Comparison of ENCODE assay signal across 12 mouse cellular contexts in genomic region chr8:123675611-123676010, GRCm38 (mm10). TPM values are rescaled to one million over a fixed set of nuclear protein-coding genes. Genes with fewer than 3 reads are reported as not detected.
DNase-seq lines count a peak whose midpoint lies in the region; ATAC-seq and TF ChIP-seq lines count a peak whose summit lies in the region.
"Had no signal": no experiment of that assay in that cellular context is flagged by ENCODE, and none has a peak within 500 bp of the region (broad histone marks: within the 10 kb centered on the region; RNA-seq: fewer than 3 reads in every experiment).

No protein-coding gene starts in this region.

- H3K9me3 ChIP-seq in intestine, embryonic 15.5 days, result no peaks in the 10 kb centered on the region
- H3K9me3 ChIP-seq in intestine, postnatal 0 days (ENCODE audit: control insufficient read depth), result no peaks in the 10 kb centered on the region
- no peaks in the 10 kb centered on the region for H3K9me3 ChIP-seq in midbrain, embryonic 15.5 days
- no peaks in the 10 kb centered on the region for H3K9me3 ChIP-seq in midbrain, embryonic 10.5 days (replicated peaks)
- no peaks in the 10 kb centered on the region for H3K9me3 ChIP-seq in hindbrain, embryonic 12.5 days (replicated peaks)
- H3K9me3 ChIP-seq in stomach, embryonic 16.5 days (replicated peaks; ENCODE audit: control insufficient read depth, low read length), result no peaks in the 10 kb centered on the region

- H3K27me3 ChIP-seq in intestine, embryonic 15.5 days (replicated peaks), result no peaks in the 10 kb centered on the region
- H3K27me3 ChIP-seq in intestine, postnatal 0 days (replicated peaks; ENCODE audit: control insufficient read depth, insufficient read depth, low read length), result no peaks in the 10 kb centered on the region
- H3K27me3 ChIP-seq in midbrain, embryonic 15.5 days (replicated peaks), result no peaks in the 10 kb centered on the region; the same call in 1 of the 2 replicates
- H3K27me3 ChIP-seq in midbrain, embryonic 10.5 days (ENCODE audit: low read depth, poor library complexity, severe bottlenecking), result no peaks in the 10 kb centered on the region
- no peaks in the 10 kb centered on the region for H3K27me3 ChIP-seq in hindbrain, embryonic 12.5 days
- H3K27me3 ChIP-seq in stomach, embryonic 16.5 days (ENCODE audit: control insufficient read depth, insufficient read depth, low read length), result no peaks in the 10 kb centered on the region

- peak; percentile 83 for ATAC-seq in intestine, embryonic 15.5 days
- no peak for ATAC-seq in intestine, postnatal 0 days
- ATAC-seq in midbrain, embryonic 15.5 days (replicated peaks), result no peak
- ATAC-seq in hindbrain, embryonic 12.5 days (ENCODE audit: low FRiP score), result no peak
- ATAC-seq in stomach, embryonic 16.5 days (ENCODE audit: insufficient read depth, low FRiP score), result peak; percentile 69
- ATAC-seq in frontal cortex, adult (ENCODE audit: low TSS enrichment), result no peak
- ATAC-seq: activated CD4-positive, CD25-positive, alpha-beta regulatory T cell, adult 4 months; forebrain, postnatal 0 days had no signal

- no peaks in the 10 kb centered on the region for H3K36me3 ChIP-seq in intestine, embryonic 15.5 days
- H3K36me3 ChIP-seq in intestine, postnatal 0 days (ENCODE audit: control insufficient read depth, insufficient read depth), result no peaks in the 10 kb centered on the region
- H3K36me3 ChIP-seq in midbrain, embryonic 15.5 days (replicated peaks), result no peaks in the 10 kb centered on the region
- no peaks in the 10 kb centered on the region for H3K36me3 ChIP-seq in midbrain, embryonic 10.5 days
- H3K36me3 ChIP-seq in hindbrain, embryonic 12.5 days, result no peaks in the 10 kb centered on the region
- no peaks in the 10 kb centered on the region for H3K36me3 ChIP-seq in stomach, embryonic 16.5 days (ENCODE audit: control insufficient read depth, insufficient read depth, low read length)

- no peak overlapping the region for H3K9ac ChIP-seq in intestine, embryonic 15.5 days
- no peak overlapping the region for H3K9ac ChIP-seq in intestine, postnatal 0 days (ENCODE audit: low read depth, low read length)
- H3K9ac ChIP-seq in midbrain, embryonic 15.5 days, result no peak overlapping the region
- no peak overlapping the region for H3K9ac ChIP-seq in hindbrain, embryonic 12.5 days
- H3K9ac ChIP-seq in stomach, embryonic 16.5 days (ENCODE audit: low read length), result peak overlapping the region; percentile 21; the same call in 1 of the 2 replicates
- H3K9ac ChIP-seq: forebrain, postnatal 0 days had no signal

- no peak overlapping the region for H3K4me2 ChIP-seq in intestine, embryonic 15.5 days (replicated peaks)
- H3K4me2 ChIP-seq in intestine, postnatal 0 days (replicated peaks; ENCODE audit: low read depth), result no peak overlapping the region
- no peak overlapping the region for H3K4me2 ChIP-seq in midbrain, embryonic 15.5 days
- H3K4me2 ChIP-seq in hindbrain, embryonic 12.5 days (replicated peaks), result no peak overlapping the region
- peak overlapping the region; percentile 9; the same call in 1 of the 2 replicates for H3K4me2 ChIP-seq in stomach, embryonic 16.5 days (ENCODE audit: low read depth, low read length)

- no peak overlapping the region for H3K27ac ChIP-seq in intestine, embryonic 15.5 days
- no peak overlapping the region for H3K27ac ChIP-seq in intestine, postnatal 0 days (ENCODE audit: low read depth, low read length)
- H3K27ac ChIP-seq in midbrain, embryonic 15.5 days, result 0 out of 2 replicates have a peak overlapping the region, but pooled peaks have one; percentile 42
- no peak overlapping the region for H3K27ac ChIP-seq in midbrain, embryonic 10.5 days (replicated peaks)
- H3K27ac ChIP-seq in hindbrain, embryonic 12.5 days, result peak overlapping the region; percentile 48
- H3K27ac ChIP-seq in stomach, embryonic 16.5 days (ENCODE audit: low read length), result peak overlapping the region; percentile 38
- H3K27ac ChIP-seq: layer of hippocampus, adult 2 months had no signal

- 27% methylated on average over 5 of the region's 5 CpGs for WGBS in intestine, embryonic 15.5 days
- 22% methylated on average over 5 of the region's 5 CpGs for WGBS in intestine, postnatal 0 days
- WGBS in midbrain, embryonic 15.5 days, result 40% methylated on average over 5 of the region's 5 CpGs
- 65% methylated on average over 5 of the region's 5 CpGs for WGBS in midbrain, embryonic 10.5 days
- WGBS in hindbrain, embryonic 12.5 days, result 44% methylated on average over 5 of the region's 5 CpGs
- WGBS in stomach, embryonic 16.5 days, result 40% methylated on average over 5 of the region's 5 CpGs

- no peak for DNase-seq in midbrain, embryonic 10.5 days (ENCODE audit: low spot score)
- DNase-seq: cerebellum, adult 11 months; forebrain, postnatal 0 days; liver had no signal

- TF ChIP-seq CTCF in intestine, postnatal 0 days (IDR thresholded peaks at IDR 0.05; ENCODE audit: low read depth), result no peak

- no peak overlapping the region for H3K4me3 ChIP-seq in intestine, embryonic 15.5 days (replicated peaks)
- no peak overlapping the region for H3K4me3 ChIP-seq in intestine, postnatal 0 days (ENCODE audit: low read depth, low read length)
- H3K4me3 ChIP-seq in midbrain, embryonic 15.5 days, result no peak overlapping the region
- H3K4me3 ChIP-seq in midbrain, embryonic 10.5 days, result no peak overlapping the region
- H3K4me3 ChIP-seq in hindbrain, embryonic 12.5 days, result no peak overlapping the region
- H3K4me3 ChIP-seq in stomach, embryonic 16.5 days (replicated peaks; ENCODE audit: low read length), result no peak overlapping the region
- H3K4me3 ChIP-seq: layer of hippocampus, adult 2 months had no signal

- H3K4me1 ChIP-seq in intestine, embryonic 15.5 days (replicated peaks), result no peaks in the 10 kb centered on the region
- H3K4me1 ChIP-seq in intestine, postnatal 0 days (replicated peaks; ENCODE audit: control insufficient read depth, insufficient read depth, low read length), result no peaks in the 10 kb centered on the region
- peaks cover 9% of the 10 kb centered on the region for H3K4me1 ChIP-seq in midbrain, embryonic 15.5 days
- peaks cover 27% of the 10 kb centered on the region for H3K4me1 ChIP-seq in midbrain, embryonic 10.5 days
- H3K4me1 ChIP-seq in hindbrain, embryonic 12.5 days, result peaks cover 17% of the 10 kb centered on the region
- peaks cover 6% of the 10 kb centered on the region; the same call in 1 of the 2 replicates for H3K4me1 ChIP-seq in stomach, embryonic 16.5 days (ENCODE audit: control insufficient read depth, insufficient read depth, low read length)

RNA-seq across cellular contexts. Expression of gene Rhou, which starts 21.9 kb away (rescaled TPM):
- polyA plus RNA-seq in intestine, embryonic 15.5 days (2015; fragmentation: Nextera tagmentation; extraction: Ambion mirVana), result 6.4 and 7.6 TPM in 2 replicates
- 18.7 and 19.5 TPM in 2 replicates for polyA plus RNA-seq in intestine, postnatal 0 days (2015; fragmentation: Nextera tagmentation; extraction: Ambion mirVana)
- polyA plus RNA-seq in midbrain, embryonic 15.5 days (2015; fragmentation: Nextera tagmentation; extraction: Ambion mirVana), result 11.3 and 11.8 TPM in 2 replicates
- 5.4 and 6.0 TPM in 2 replicates for polyA plus RNA-seq in midbrain, embryonic 10.5 days (2016; fragmentation: Nextera tagmentation; extraction: Ambion mirVana)
- 11.2 and 11.6 TPM in 2 replicates for polyA plus RNA-seq in hindbrain, embryonic 12.5 days (2016; fragmentation: Nextera tagmentation; extraction: Ambion mirVana)
- 7.8 and 8.7 TPM in 2 replicates for polyA plus RNA-seq in stomach, embryonic 16.5 days (2015; fragmentation: Nextera tagmentation; extraction: Ambion mirVana)
- polyA plus RNA-seq: activated CD4-positive, CD25-positive, alpha-beta regulatory T cell, adult 4 months had no signal

Comparison
In these comparisons a context has a peak if more than half of its experiments do, and no peak if none do; other contexts are left out.
1. ATAC-seq: peak in intestine, embryonic 15.5 days (single experiment) and stomach, embryonic 16.5 days (single experiment); none in intestine, postnatal 0 days (single experiment), midbrain, embryonic 15.5 days (single experiment), hindbrain, embryonic 12.5 days (single experiment) and frontal cortex, adult (single experiment).
2. H3K27ac ChIP-seq: peak in midbrain, embryonic 15.5 days (single experiment), hindbrain, embryonic 12.5 days (single experiment) and stomach, embryonic 16.5 days (single experiment); none in intestine, embryonic 15.5 days (single experiment), intestine, postnatal 0 days (single experiment) and midbrain, embryonic 10.5 days (single experiment).